Mouse (Mus musculus): ENCODE results near the gene Syt17.
A peak's percentile ranks its signal among the peaks of the same experiment; 100 is the strongest.
"Not testable (repeated sequence)": the region's sequence is repeated elsewhere in the genome, so short reads cannot be mapped to it uniquely, and the experiment has no call there.

The Syt17 gene

DNA sequence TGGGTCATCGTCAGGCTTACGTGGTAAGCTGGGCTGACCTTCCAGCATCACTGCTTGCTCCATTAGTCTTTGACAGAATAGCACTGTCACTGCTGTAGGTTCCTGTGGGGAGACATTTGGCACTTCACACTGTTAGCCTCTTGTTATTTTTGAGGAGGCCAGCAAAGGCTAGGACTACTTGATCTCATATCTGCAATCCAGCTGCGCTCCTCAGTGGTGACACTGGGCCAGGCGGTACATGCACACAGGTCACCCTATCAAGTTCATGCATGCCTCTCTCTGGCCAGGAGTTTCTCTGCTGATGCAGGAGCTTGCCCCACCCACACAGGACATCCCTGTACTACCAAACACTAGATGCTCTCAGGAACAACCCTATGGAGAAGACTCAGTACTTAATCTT lies 71.4 kb downstream of the Syt17 start:
- no peak for DNase-seq

DNA sequence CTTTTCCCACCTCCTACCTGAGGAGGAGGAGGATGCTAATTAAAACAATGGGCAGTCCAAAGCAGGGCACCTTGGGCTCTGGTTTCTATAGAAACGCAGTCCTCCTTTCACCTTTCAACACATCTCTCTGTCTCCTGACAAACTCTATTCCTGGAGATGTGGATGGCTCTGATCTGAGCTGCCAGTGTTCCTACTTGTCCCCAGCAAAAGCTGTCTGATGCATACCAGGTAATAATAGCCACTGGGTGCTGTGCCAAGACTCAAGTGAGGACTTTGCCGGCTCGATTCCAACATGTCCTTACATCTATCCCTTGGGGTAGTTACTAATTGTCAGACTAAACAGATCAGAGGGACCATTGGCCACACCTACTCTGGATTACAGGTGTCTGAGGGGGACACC lies 72.7 kb downstream of the Syt17 start:
- no peak for DNase-seq

DNA sequence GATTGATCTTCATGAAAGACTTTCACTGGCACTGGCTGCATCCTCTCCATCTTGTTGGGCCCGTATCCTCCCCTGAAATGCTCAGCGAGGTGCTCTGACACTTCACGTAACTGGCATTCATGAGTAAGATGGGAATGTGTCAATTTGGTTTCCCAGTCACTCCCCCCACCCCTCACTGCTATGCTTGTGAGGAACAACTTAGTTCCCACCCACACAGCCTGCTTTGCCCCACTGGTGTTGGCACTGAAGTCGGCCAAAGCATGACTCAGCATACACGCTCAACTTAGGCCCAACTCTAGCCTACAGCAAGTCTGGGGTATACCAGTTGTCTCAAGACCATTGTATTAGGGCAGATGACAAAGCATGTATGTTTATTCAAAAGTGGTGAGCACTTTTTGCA lies 76.7 kb downstream of the Syt17 start:
- DNase-seq: no peak

DNA sequence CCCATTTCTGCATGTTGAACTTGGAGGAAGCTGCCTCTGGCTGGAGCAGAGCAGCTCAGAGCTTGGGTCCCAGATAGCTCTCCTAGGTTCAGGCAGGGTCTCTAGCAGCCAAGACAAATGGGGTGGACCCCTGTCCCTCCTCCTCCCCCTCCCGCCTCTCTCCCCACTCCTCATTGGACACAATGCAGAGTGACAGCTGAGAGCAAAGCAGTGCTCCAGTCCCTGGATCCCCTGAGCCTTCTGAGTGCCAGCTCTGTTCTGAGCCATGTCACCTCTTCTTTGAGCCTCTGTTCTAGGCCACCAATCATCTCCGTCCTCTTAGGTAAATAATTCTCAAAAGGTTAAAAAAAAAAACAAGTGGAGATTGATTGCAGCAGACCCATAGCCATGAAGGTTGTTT lies 78.3 kb downstream of the Syt17 start:
- no peak for DNase-seq

DNA sequence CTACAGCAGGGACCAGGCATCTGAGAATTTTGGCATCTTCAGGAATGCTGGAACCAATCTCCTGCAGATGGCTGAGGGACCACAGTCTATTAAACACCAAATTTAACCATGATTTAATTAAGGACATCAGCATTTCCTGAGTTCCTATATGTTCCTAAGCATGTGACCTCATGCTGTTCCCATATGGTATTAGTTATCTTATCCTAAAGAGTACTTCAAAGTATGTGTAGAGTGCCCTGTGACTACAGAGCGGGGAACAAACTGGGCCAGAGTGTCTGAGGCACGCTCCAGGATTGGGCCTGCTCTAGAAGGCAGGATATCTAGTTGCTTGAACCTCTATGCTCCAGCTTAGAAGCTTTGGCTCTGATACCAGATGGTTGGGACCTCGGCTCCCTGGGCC lies 82.1 kb downstream of the Syt17 start:
- DNase-seq: no peak

DNA sequence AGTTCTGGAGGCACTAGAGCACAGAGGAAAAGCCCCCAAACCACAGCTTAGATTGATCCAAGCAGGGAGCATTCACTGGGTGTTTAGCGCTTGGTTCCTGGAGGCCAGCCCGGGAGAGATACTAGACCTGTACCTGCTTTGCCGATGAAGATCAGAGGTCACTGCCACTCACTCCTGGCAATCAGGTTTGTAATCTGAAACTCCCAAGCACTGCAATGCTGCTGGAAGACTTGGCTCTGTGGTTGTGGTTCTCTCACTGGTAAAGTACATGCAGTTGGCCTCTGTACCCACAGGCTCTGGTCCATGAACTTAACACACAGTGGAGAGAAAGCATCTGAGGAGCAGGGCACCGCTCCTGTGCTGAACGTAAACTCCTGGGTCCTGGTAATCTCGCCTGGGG lies 82.8 kb downstream of the Syt17 start:
- no peak for DNase-seq

DNA sequence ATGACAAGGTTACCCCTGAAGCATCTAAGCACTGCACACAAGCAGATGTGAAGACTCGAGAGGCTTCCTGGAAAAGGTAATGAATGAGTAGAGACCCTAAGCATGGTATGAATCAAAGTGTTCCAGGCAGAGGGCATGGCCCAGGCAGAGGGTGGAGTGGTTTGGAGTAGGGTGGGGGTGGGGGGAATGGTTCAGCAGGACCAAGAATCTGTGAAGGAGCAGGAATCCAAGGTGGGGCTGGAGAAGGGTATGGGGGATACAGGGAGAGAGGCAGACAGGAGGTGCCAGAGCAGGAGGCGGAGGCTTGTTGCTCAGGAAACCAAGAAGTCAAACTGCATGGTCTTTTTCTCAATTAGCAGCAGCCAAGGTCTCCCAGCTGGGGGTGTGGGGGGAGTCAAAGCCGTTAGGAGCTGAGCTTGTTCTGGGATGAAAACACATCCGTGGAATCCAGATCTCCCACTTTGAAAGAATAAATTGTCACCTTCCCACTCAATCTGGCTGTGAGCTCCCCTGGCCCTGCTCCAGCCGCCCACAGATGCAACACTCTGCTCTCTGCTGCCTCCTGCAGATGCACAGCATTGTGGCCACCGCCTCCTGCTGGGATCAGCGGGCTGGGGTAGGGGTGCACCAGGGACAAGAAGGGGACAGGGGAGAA lies 83.5 kb downstream of the Syt17 start:
- DNase-seq: peak; percentile 41

DNA sequence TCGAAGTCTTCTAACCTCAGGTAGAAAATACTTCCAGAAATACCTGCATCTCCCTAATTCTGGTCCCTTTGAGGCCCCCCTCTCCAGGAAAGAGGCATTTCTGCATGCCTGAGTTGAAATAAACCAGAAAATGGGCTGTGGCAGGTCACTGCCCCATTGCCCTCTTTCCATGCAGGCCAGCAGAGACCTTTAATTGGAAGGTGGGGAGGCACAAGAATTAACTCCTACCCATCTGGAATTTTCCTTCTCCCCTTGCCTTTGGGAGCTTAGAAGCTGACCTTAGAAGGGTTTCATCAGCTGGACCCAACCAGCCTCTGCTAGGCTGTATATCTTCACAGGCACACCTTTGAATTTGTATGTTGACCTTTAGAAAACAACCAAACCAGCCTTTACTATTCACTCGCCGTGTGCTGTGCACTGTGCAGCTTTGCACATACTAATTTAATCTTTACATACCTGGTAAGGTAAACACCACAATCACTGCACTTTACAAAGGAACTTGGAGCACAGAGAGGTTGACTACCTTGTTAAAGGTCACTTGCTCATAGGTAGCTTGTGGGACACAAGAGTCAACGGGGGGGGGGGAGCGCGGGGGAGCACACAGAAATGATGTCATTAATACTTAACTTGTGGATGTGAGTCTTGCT lies 84.3 kb downstream of the Syt17 start:
- DNase-seq: peak; percentile 47

DNA sequence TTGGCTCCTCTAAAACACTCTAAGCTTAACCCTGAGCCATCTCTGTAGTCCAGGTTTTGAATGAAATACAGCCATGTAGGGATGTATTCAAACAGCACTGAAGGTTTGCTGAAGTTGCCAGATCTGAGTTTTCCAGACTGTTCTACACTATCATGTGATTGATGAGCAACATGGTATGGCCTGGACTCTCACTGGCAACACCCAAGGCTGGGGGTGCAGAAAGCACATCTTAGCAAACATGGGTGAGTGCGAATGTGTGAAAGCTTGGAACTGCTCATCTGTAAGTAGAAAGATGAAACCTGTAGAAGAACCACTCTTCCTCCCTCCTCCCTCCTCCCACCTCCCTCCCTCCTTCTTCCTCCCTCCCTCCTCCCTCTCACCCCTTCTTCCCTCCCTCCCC lies 85.1 kb downstream of the Syt17 start:
- no peak for DNase-seq

DNA sequence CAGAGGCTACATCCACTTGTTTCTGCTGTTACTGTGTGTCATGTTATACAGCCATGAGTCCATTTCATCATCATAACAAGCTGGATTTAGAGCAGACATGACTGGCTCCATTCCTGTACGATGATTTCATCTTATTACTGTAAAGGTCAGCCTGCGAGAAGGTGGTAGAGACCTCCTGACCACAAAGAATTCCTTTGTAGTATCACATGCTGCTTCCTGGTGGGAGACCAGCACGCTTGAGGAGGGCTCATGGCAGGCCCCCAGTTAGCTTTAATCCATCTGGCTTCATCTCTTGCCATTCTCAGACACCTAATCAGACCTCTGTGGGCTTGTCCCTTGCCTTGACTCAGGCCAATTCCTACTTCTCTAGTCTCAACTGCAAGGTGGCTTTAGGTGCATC lies 85.8 kb downstream of the Syt17 start:
- DNase-seq: no peak

DNA sequence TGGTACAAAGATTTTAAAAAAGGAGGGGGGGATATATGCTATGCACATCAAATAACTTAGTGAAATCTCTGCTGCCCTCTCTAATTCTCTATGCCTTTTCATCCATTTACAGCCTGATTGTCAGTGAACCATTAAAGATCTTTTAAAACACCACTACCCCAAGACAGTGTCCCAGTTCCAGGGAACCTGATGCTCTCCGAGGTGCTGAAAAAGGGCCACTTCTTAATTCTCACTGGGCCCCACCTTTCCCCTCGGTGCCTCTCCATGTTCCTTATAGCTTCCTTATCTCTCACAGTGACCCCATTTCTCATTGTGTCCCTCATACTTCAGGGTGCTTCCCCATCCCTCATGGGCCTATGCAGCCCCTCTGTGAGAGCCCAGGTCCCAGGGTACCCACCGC lies 89.0 kb downstream of the Syt17 start:
- DNase-seq: no peak

DNA sequence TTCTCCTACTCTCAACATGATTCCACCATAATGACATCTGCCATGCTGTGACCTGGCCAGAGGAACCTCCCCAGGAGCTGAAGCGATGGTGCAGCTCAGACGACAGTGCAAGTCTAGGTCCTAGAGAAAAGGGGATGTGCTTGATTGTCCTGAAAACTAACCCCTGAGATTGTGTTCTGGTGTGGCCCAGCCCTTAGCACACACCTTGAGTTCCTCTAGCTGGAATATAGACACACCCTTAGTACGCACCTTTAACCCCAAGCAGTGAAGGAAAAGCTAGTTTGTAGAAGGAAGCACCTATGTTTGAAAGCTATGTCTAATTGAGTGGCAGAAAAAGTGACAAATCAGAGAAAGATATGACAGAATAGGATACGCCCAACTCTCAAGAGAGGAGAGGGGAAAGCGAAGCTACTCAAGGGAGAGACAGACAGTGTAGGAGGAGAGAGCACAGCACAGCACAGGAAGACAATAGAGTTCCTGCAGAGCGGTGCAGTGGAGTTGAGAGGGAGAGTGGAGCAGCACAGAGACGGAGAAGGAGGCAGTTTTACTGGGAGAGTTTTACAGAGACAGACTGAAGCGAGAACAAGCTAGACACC lies 91.5 kb downstream of the Syt17 start:
- not testable (repeated sequence) for DNase-seq

DNA sequence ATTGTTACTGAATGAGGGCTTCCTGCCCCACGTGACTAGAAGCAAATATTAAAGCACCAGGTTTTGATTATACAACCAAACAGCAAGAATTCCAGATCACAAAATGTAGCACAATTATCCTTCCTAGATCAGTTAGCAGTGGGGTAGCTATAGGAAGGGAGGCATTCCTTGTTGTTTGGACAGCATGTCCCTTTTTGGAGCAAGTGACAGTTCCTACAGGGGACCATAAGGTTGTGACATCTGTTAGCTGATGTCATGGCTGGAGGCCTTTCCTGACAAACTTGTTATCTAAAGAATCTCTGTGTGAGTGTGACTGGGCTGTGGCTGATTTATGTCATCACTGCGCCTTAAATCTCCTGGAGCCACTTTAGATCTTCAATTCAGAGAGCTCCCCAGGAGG lies 97.2 kb downstream of the Syt17 start:
- no peak for DNase-seq

DNA sequence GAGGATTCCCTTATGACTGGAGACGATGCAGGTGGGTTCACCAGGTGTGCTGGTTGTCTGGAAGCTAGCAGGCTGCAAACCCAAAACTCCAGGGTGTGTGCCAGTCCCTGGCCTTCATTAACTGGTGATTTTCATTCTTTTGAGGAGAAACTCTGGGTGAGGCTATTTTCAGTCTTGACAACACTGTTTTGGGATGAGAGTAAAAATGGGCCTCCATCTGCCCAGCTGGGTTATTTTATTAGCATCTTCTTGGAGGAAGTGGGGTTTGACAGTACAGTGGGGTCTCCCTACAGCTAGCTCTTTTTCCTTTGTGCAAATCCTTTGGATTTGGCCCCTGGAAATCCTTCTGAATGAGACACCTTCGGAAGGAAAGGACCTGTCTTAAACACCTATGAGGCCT lies 101.1 kb downstream of the Syt17 start:
- DNase-seq: no peak

DNA sequence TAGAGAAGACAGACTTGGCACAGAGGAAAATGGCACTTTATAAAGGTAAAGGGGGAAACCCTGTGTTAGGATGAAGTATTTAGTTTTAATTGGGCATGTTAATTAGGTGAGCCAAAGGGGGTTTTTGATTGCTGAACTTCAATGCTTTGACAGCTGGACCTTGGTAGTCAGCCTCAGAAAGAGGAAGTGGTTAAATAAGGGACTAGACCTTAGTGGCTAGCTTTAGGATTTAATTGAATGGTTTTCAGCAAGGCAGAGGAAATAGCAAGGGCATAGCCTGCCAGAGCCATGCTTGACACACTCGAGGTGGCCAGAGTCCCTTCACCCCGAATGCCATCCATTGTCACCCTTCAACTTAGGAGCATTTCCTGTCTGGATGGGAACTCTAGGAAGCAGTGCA lies 101.6 kb downstream of the Syt17 start:
- no peak for DNase-seq

DNA sequence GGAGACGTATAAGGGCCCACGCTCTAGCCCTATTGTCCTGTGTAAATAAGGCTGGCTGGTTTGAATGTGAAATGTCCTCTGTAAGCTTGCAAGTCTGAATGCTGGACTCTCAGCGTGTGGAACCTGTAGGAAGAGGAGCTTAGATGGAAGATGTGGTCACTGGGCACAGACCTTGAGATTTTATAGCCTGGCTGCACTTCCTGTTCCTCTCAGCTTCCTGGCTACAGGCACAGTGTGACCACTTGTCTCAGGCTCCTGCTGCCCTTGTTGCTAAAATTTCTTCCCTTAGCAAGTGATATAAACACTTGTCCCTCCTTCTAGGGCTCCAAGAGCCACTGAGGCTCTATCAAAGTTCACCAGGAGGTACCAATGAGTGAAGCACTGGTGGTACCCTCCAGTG lies 102.6 kb downstream of the Syt17 start:
- no peak for DNase-seq

DNA sequence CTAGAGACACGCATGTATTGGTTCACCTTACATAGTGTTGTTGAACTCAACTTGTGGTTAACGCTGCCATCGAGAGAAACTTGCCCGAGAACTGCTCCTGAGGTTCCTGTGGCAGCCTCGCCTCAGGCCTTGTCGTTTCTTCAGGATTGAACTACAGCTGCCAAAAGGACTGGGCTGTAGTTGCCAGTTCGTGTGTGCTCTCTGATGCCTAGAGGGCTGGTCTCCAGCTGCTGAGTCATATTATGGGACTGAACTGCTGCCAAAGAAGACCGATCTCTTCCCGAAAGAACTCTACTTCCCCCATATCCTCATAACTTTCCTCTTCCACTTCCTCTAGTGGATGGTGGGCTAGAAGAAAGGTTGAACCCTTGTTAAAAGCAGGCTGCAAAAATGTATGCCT lies 103.3 kb downstream of the Syt17 start:
- DNase-seq: no peak

All from kidney, postnatal 14 days (tissue).